Mouse (Mus musculus) embryo, embryonic 11 days (tissue): Measurements from ENCODE around the gene Golga2.

ENCODE experiments used
- DNase-seq: peaks from one replicate; pipeline ENCODE4 v3.0.0-alpha.2; 2015

Gene Golga2

GRCm38 (mm10) chr2:32318709-32319585 lies 31.8 kb downstream of the Golga2 start:
- DNase-seq = peak; percentile 23

GRCm38 (mm10) chr2:32319586-32320580 lies 32.7 kb downstream of the Golga2 start:
- peak; percentile 82 for DNase-seq

- DNase-seq = no peak
These were observed 33.5 kb downstream of the Golga2 start for GRCm38 (mm10) chr2:32320721-32321120.

- no peak for DNase-seq
These were observed 34.6 kb downstream of the Golga2 start for GRCm38 (mm10) chr2:32321591-32322298.

- no peak for DNase-seq
These were observed 35.9 kb downstream of the Golga2 start for GRCm38 (mm10) chr2:32322754-32323741.

GRCm38 (mm10) chr2:32324322-32324721 lies 37.1 kb downstream of the Golga2 start:
- DNase-seq = no peak

DNA sequence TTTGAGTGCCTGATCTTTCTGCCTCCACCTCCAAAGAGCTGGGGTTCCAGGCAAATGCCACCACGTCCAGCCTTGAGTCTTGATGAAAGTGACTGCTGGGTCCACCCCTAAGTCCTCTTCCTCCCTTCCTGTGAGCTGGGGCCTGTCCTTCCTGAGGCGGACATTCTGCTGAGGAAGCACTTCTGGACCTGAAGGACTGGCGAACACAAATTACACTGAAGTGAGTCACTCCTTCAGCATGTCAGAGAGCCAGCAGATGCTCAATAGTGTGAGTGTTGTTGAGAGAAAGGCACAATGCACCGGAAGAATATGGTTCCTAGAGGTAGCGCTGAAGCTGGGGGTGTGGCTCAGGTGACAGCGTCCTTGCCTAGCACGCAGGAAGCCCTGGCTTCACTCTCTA lies 38.2 kb downstream of the Golga2 start:
- no peak for DNase-seq

- DNase-seq = no peak
These were observed 40.0 kb downstream of the Golga2 start for GRCm38 (mm10) chr2:32327200-32327599.

- DNase-seq = peak; percentile 57
These were observed 41.8 kb downstream of the Golga2 start for GRCm38 (mm10) chr2:32328911-32329460.

DNA sequence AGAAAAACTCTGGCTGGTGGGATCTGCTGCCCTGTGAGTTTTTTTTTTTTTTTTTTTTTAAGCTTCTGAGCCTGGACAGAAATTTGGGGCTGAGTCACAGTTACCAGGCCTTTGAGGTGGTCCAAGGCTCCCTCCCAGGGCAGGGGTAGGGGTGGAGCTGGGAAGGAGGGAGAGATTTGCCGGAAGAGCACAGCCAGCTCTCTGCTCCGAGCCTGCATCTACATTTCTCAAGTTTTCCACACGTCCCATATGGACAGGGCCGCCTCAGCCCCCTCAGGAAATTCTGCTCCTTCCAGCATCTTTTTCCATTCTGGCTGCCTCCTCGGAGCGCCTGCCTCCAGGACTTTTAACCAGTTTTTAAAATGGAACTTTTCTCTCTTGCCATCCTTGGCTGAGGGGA lies 42.3 kb downstream of the Golga2 start:
- peak; percentile 46 for DNase-seq

DNA sequence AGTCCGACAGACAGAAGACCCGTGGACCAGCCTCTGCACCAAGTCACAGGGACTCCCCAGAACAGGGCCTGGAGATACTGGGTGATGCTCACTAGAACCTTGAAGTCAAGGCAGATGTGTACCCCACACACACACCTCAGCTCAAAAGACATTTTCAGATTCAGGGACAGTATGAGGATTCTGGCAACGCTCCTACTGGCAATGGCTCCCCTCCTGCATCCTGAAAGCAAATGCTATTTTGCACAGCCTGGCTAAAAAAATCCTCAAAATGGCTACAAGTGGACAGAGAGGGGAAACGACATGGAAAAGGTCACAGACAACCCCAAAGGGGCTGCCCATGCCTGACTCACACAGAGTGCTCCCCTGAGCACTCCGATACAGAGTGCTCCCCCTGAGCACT lies 45.0 kb downstream of the Golga2 start:
- DNase-seq = no peak

DNA sequence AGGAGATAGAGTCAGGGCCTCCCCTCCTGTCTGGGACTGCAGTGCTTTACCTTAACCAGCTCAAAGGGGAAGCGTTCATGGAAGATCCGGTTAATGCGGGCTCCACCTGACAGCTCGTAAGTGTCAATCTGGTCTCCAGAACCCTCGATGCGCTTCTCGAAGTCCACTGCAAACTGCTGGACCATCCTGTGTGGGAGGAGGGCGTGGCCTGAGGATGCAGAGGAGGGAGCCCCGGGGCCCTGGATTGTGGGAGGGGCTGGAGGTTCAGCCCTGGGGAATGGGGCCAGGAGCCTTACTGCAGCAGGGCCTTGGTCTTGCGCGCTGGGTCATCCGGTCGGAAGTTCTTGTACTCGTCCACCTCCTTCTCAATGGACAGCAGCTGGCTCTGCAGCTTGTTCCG lies 48.7 kb downstream of the Golga2 start:
- DNase-seq = no peak

DNA sequence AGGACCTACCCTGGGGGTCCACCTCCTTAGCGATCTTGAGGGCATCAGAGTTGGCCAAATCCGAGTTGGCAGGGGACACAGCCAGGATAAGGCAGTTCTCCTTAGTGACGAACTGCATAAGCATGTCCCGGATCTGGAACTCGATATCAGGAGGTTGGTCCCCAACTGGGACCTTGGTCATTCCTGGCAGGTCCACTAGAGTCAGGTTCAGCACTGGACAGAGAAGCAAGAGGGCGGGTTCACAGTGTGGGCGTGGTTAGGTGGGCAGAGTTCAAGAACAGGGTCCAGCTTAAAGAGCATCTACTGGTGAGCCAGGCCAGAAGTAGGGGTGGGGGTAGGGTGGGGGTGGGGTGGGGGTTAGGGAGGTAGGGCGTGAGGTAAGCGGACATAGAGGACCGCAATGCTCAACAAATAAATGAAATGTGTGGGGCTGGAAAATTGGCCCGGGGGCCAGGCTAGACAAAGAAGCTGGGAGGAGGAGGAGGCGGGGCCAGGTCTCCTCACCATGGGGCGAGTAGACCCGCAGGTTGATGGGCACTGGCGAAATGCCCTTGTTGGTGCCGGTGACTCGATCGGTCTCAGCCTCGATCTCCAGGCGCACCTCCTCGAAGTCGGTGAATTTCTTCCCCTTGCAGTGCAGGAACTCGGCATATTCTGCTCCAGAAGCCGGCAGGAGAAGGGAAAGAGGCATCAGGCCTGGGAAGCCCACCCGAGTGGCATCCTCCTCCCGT lies 52.9 kb downstream of the Golga2 start:
- DNase-seq = no peak

DNA sequence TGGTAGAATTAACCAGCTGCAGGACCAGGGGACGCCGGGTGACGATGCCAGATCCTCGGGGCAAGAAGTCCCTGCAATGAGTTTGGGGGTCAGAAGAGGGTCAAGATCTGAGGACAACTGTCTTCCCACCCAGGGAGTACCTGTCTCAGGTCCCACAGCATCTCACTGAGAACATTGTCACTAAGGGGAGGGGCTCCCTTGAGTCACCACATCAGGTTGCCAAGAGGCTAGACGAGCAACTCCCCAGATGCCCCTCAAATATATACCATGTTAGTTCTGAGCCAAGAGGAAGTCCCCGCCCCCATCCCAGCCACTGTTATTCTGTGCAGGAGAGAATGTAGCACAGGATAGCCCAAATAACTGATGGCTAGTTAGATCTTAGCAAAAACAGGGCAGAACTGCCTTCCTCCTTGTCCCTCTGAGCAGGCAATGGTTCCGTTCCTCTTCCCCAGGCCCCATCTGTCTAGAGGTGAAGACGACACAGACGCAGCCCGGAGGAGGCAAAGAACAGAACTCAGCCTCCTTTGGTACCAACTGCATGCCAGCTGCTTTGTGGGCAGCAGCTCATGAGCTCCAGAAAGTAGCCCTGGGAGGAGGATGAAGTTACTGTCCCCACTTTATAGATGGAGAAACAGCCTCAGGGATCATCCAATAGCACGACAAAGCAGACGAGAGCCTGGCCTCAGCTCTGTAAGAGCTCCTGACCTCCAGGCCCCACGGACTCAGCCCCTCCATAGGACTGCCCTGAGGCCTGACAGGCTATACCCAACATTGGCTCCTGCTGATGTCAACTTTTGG lies 53.9 kb downstream of the Golga2 start:
- no peak for DNase-seq

DNA sequence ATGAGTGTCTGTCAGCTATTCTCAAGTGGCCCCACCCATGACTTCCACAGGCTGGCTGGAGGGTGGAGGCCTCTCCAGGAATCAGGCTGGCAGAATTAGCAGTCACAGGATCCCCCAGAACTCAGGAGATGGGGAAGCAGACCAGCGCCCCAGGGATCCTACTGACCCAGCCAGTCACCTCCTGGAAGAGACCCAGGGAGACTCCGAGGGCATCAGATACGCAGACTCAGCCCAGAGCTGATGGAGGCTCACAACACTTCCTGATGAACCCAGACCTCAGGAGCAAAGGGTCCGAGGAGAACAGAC lies 54.4 kb downstream of the Golga2 start:
- DNase-seq = no peak

GRCm38 (mm10) chr2:32342039-32342438 lies 54.9 kb downstream of the Golga2 start:
- no peak for DNase-seq

DNA sequence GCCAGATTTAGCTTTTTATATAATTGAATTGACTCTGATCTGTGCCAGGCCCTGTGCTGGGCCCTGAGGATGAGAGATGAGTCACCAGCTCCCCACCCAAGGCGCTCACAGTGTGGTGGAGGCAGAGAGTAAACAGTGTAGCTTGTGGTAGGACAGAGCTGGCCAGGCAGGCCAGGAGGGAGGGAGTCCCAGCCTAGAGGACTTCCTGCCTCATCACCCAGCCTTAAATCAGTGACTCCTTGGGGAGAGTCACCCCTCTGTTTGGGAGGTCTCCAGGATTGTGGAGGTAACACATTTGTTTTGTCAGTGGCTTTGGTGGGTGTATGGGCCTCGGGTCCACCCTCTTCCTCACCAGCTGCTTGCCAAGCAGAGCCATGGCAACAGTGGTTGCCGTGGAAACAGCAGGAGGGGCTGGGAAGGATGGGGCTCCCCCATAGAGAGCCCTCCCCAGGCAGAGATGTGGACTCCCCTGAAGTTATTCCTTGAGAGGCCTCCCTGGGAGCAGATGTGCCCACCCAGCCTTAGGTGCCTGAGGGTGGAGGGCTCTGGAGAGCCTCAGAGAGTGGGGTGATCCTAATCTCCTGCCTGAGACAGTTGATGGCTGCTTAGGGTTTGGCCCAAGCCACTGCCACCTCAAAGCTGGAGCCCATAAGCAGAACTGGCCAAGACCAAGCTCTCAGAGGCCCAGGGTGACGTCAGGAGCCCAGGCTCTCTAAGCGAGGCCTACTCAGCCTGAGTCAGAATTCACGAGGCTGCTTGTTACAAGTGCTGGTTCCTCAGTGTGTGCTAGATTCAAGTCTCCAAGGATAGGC lies 55.6 kb downstream of the Golga2 start:
- DNase-seq = no peak

DNA sequence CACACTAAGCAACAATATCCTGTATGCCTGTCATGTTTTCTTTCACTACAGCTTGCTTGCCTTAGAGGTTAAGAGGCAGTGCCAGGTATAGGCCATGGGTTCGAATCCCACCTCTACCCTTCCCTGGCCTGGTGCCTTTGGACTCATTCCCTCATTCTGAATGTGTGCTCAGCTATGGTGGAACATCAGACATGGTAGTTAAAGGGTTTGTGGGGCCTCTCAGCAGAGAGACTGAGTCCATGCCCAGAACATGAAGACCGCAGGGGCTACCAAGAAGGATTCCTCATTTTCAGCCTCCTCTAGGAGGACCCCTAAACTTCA lies 56.1 kb downstream of the Golga2 start:
- no peak for DNase-seq

DNA sequence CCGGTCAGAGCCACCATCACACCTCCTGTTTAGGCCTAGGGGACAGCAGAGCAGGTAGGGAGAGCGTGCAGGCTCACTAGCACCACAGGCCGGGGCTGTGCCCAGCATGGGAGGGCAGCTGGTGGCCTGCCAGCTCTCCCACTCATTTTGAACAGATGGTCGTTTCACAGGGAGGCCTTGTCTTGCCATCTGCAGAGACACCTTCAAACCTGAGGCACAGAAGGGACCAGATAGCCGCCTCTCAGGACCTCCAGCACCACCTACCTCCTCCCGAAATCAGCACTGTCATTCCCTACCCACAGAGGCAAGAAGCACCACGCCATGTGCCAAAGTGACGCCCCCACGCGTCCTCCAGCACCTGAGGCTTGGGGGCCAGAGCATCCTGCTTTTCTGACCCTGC lies 56.9 kb downstream of the Golga2 start:
- DNase-seq = no peak
